Mouse (Mus musculus) erythroblast, embryonic 14.5 days (primary cell): ENCODE results near the gene Rdx. TPM values are rescaled to one million over a fixed set of nuclear protein-coding genes. Genes with fewer than 3 reads are reported as not detected.

Experiments
- H3K27me3 ChIP-seq: 2 replicates; pipeline ENCODE4 v1.6.1; 2012; ENCODE audit warnings: inconsistent platforms; ENCODE audit not compliant: control insufficient read depth
- H3K36me3 ChIP-seq: 2 replicates; pipeline ENCODE4 v1.6.1; 2012; ENCODE audit warnings: mild to moderate bottlenecking, inconsistent platforms; ENCODE audit not compliant: control insufficient read depth
- H3K4me1 ChIP-seq: 2 replicates; pipeline ENCODE4 v1.6.1; 2012; ENCODE audit warnings: inconsistent platforms; ENCODE audit not compliant: control insufficient read depth
- H3K4me3 ChIP-seq: replicated peaks from 2 replicates; pipeline ENCODE3; 2012; ENCODE audit warnings: moderate library complexity, mild to moderate bottlenecking, inconsistent platforms
- H3K9me3 ChIP-seq: 2 replicates; pipeline ENCODE4 v1.6.1; 2012; ENCODE audit warnings: low read length, inconsistent platforms, mixed read lengths; ENCODE audit not compliant: control insufficient read depth
- GATA1 ChIP-seq: IDR thresholded peaks from 2 replicates; pipeline ENCODE4 v1.6.1; 2012; ENCODE audit warnings: low read length, inconsistent platforms, mixed read lengths
- TAL1 ChIP-seq: IDR thresholded peaks from 3 replicates; pipeline ENCODE4 v1.6.1; 2012; ENCODE audit warnings: low read length, inconsistent platforms, mixed read lengths
- polyA plus RNA-seq: library from polyadenylated mRNA; stranded (reverse); fragments of >175 nt; gene quantifications from 2 replicates; pipeline ENCODE4 v1.2.3, GENCODE M21; 2012

The Rdx gene
- polyA plus RNA-seq, 1 experiment = 2.4 TPM

DNA sequence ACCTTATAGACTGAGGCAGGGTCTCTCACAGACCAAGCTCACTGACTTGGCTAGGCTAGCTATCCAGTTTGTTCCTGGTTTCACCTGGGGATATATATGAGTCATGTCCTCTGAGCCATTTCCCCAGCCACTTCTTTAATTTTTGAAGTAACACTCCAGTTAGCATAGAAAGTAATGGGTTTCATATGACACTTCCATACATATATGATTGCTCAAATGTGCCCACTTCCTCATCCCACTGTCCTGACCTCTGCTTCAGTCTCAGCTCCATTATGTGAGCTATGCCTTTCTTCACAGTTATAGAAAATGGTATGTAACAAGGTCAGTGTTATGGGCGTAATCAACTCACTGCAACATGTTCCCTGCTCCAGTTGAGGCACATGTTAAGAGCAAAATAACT is 28.5 kb upstream of the Rdx start:
- Histone ChIP-seq H3K27me3 (no peaks in the 10 kb centered on the region), H3K36me3 (no peaks in the 10 kb centered on the region), H3K4me3 (no peak overlapping the region), H3K4me1 (no peaks in the 10 kb centered on the region), H3K9me3 (no peaks in the 10 kb centered on the region)
- no peak for TF ChIP-seq TAL1
- TF ChIP-seq GATA1 = no peak

DNA sequence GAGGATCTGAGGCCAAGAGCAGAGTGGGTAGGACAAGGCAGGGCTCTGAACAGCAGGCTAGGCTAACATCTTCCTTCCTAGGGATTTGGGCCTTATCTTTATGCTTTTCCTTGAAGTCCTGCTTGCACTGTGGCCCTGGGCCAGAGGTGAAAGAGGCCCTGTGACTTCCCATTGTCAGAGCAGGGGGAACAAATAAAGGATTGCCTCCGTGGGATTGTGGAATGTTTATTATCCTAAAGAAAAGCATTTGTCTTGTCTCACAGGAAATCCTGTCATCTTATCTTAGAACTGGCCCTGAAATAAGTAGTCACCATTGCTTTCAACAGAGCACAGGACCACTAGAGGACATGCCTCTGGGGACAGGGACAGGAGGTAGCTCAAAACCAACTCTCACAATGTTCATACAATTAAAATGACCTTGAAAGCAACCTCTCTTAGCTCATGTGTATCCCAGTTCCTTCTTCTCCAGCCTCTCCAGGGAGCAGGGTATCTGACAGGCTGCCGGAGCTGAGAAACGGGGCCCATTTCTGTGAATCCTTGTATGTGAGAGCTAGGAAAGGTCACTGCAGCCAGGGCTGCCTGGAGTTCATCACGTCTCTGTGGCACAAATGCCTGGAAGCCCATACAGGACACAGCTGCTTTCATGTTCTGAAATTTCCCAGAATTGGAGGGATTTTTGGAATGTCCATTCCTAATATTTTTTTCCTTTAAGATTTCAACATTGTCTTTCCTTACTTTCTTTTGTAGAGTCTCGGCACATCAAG is 19.5 kb upstream of the Rdx start:
- Histone ChIP-seq H3K9me3 (no peaks in the 10 kb centered on the region), H3K4me1 (peaks cover 2% of the 10 kb centered on the region; the same call in 1 of the 2 replicates), H3K27me3 (no peaks in the 10 kb centered on the region), H3K4me3 (no peak overlapping the region), H3K36me3 (no peaks in the 10 kb centered on the region)
- no peak for TF ChIP-seq TAL1
- no peak for TF ChIP-seq GATA1

- H3K4me1 ChIP-seq = peaks cover 2% of the 10 kb centered on the region; the same call in 1 of the 2 replicates
- no peaks in the 10 kb centered on the region for H3K9me3 ChIP-seq
- no peaks in the 10 kb centered on the region for H3K36me3 ChIP-seq
- no peak for TF ChIP-seq GATA1
- TF ChIP-seq TAL1 = no peak
- no peaks in the 10 kb centered on the region for H3K27me3 ChIP-seq
- H3K4me3 ChIP-seq = no peak overlapping the region
Observed at GRCm38 (mm10) chr9:52028521-52029405, 18.2 kb upstream of the Rdx start.

DNA sequence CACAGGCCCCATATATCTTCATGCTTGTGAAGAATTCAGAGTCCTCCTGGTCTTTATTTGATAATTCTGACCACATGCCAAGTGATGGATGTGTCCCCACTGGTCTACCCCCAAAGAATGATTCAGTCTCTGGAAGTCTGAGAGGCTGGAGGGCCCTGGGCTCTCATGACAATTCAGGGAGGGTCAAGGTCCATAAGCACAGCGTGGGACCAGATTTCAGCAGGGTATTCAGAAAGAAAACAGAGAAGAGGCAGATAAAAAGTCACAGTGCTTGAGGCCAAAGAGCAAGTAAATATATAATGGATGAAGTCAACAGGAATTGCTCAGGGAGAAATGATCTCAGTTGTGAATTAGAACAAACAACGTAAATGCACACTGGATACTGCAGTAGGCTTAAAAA is 15.5 kb upstream of the Rdx start:
- peaks cover 2% of the 10 kb centered on the region; the same call in 1 of the 2 replicates for H3K4me1 ChIP-seq
- TF ChIP-seq GATA1 (no peak), TAL1 (no peak)
- H3K4me3 ChIP-seq = no peak overlapping the region
- no peaks in the 10 kb centered on the region for H3K27me3 ChIP-seq
- no peaks in the 10 kb centered on the region for H3K36me3 ChIP-seq
- H3K9me3 ChIP-seq = no peaks in the 10 kb centered on the region

DNA sequence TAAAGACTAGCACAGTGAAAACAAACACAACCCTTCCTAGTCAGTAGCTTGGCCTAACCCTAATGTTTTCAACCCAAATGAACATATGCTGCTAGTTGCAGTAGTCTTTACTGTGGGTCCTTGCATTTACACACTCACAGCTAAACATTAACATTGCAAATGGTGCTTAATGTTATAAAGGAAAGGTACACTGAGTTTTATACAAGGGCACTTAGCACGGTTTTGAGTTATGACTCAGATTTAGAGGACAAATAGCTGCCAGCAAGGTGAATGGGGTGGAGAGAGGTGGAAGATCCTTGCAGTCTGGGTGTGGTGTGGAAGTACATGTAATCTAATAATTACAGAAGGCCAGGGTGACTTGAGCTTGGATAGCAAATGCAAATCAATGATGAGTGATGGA is 9.5 kb upstream of the Rdx start:
- TF ChIP-seq GATA1 (no peak), TAL1 (no peak)
- Histone ChIP-seq H3K36me3 (no peaks in the 10 kb centered on the region), H3K4me1 (no peaks in the 10 kb centered on the region; the same call in 1 of the 2 replicates), H3K9me3 (no peaks in the 10 kb centered on the region), H3K27me3 (no peaks in the 10 kb centered on the region), H3K4me3 (no peak overlapping the region)

- Histone ChIP-seq H3K36me3 (no peaks in the 10 kb centered on the region), H3K4me1 (0 out of 2 replicates have a peak, but pooled peaks cover 1% of the 10 kb centered on the region), H3K9me3 (no peaks in the 10 kb centered on the region), H3K27me3 (no peaks in the 10 kb centered on the region), H3K4me3 (no peak overlapping the region)
- no peak for TF ChIP-seq GATA1
- no peak for TF ChIP-seq TAL1
Observed at GRCm38 (mm10) chr9:52041657-52042056, 5.3 kb upstream of the Rdx start.

- H3K9me3 ChIP-seq = no peaks in the 10 kb centered on the region
- TF ChIP-seq GATA1 = no peak
- no peak for TF ChIP-seq TAL1
- H3K4me1 ChIP-seq = peaks cover 27% of the 10 kb centered on the region
- H3K4me3 ChIP-seq = peak overlapping the region; percentile 97
- H3K27me3 ChIP-seq = no peaks in the 10 kb centered on the region; the same call in 1 of the 2 replicates
- H3K36me3 ChIP-seq = no peaks in the 10 kb centered on the region; the same call in 1 of the 2 replicates
Observed at GRCm38 (mm10) chr9:52046686-52047085, 287 bp upstream of the Rdx start.

DNA sequence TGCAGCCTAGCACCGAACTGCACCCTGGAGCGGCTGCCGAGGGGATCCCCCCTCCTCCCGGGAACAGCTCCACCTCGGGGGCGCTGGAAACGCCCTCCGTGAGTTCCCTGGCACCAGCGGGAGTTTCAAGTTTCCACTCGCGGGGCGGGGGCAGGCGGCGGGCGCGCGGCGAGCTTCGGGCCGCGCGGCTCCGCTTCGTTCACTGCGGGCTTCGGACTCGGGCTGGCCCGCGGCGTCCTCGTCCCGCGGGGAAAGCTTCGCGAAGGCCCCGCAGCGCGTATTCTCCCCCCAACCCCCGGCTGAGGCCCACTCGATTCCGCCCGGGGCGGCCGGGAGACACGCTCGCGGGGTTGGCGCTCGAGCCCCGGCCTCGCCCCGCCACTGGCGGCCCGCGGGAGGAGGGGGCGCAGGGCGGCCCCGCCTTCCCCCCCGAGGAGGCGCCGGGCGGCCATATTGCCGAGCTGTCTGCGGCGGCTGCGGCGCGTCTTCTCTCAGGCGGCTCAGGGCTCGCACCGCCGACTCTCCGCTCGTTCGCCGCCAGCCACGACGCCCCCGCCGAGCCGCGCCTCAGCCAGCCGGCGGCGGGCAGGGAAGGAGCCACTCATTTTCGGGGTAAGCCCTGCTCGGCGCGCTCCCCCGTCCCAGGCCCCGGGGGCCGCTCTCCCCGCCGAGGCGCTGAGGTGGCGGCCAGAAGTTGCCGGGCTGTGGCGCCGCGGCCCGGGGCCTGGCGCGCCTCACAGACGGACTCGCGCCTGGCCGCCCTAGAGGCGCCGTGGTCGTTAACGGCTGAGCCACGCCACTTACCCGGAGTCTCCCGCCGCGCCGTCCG is 1.1 kb downstream of the Rdx start:
- Histone ChIP-seq H3K27me3 (no peaks in the 10 kb centered on the region; the same call in 1 of the 2 replicates), H3K36me3 (no peaks in the 10 kb centered on the region; the same call in 1 of the 2 replicates), H3K9me3 (no peaks in the 10 kb centered on the region), H3K4me1 (peaks cover 28% of the 10 kb centered on the region), H3K4me3 (peak overlapping the region; percentile 97)
- no peak for TF ChIP-seq GATA1
- no peak for TF ChIP-seq TAL1
